Mouse (Mus musculus): ENCODE data around the gene Traf4.

GRCm38 (mm10) chr11:78160171-78160570 lies 5.2 kb downstream of the Traf4 start:
- no peak for TF ChIP-seq POLR2A (IDR thresholded peaks at IDR 0.05; ENCODE audit: extremely low read depth, insufficient read depth, low read length)
- no peak for TF ChIP-seq CTCF (IDR thresholded peaks at IDR 0.05; ENCODE audit: low read depth, low read length)

Data from liver, adult 2 months (tissue).